Mouse (Mus musculus): ENCODE data around the gene Itgav. TPM values are rescaled to one million over a fixed set of nuclear protein-coding genes. Genes with fewer than 3 reads are reported as not detected.
"Not testable (repeated sequence)": the region's sequence is repeated elsewhere in the genome, so short reads cannot be mapped to it uniquely, and the experiment has no call there.

Itgav gene
- polyA plus RNA-seq, 1 experiment from 2014 or later: 76.1 TPM

- Histone ChIP-seq H3K27me3 (ENCODE audit: control insufficient read depth, insufficient read depth, low read length) (no peaks in the 10 kb centered on the region), H3K4me1 (ENCODE audit: control insufficient read depth, insufficient read depth, low read length) (no peaks in the 10 kb centered on the region), H3K9ac (replicated peaks; ENCODE audit: low read length) (no peak overlapping the region), H3K36me3 (replicated peaks; ENCODE audit: control insufficient read depth, insufficient read depth, low read depth, low read length) (no peaks in the 10 kb centered on the region), H3K4me3 (ENCODE audit: low read depth, low read length) (no peak overlapping the region), H3K4me2 (ENCODE audit: low read depth, low read length) (no peak overlapping the region), H3K27ac (replicated peaks; ENCODE audit: low read depth, low read length) (no peak overlapping the region), H3K9me3 (replicated peaks; ENCODE audit: control insufficient read depth, low read length) (no peaks in the 10 kb centered on the region)
- DNase-seq (ENCODE audit: low spot score): no peak
- ATAC-seq (replicated peaks; ENCODE audit: insufficient number of reproducible peaks, low FRiP score, low TSS enrichment, low read depth): no peak
- WGBS: 50% methylated on average over 1 of the region's 1 CpGs
Observed at GRCm38 (mm10) chr2:83699324-83699723, 24.9 kb upstream of the Itgav start.

DNA sequence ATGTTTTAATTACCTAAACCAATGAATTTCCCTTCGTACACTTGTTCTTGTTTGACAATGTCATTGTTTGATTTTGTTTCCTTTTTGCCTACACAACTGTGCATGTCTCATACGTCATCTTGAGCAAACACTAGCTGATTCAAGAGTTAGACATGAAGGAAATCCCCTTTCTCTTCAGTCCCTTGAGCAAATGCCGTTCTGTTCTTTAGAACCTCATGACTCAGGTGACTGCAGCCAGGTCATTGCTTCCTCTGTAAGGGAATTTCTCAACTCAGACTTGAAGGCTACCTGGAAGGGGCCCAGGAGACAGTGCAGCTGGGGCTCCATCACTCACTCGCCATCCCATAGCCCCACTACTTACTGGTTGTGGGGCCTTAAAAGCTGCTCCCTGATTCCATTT lies 23.5 kb upstream of the Itgav start:
- no peak for ATAC-seq (replicated peaks; ENCODE audit: insufficient number of reproducible peaks, low FRiP score, low TSS enrichment, low read depth)
- no peak overlapping the region for H3K9ac ChIP-seq (replicated peaks; ENCODE audit: low read length)
- H3K27ac ChIP-seq (replicated peaks; ENCODE audit: low read depth, low read length): no peak overlapping the region
- no peaks in the 10 kb centered on the region for H3K9me3 ChIP-seq (replicated peaks; ENCODE audit: control insufficient read depth, low read length)
- no peak for DNase-seq (ENCODE audit: low spot score)
- no peaks in the 10 kb centered on the region for H3K27me3 ChIP-seq (ENCODE audit: control insufficient read depth, insufficient read depth, low read length)
- WGBS: 78% methylated on average over 4 of the region's 4 CpGs
- no peaks in the 10 kb centered on the region for H3K4me1 ChIP-seq (ENCODE audit: control insufficient read depth, insufficient read depth, low read length)
- no peaks in the 10 kb centered on the region for H3K36me3 ChIP-seq (replicated peaks; ENCODE audit: control insufficient read depth, insufficient read depth, low read depth, low read length)
- H3K4me2 ChIP-seq (ENCODE audit: low read depth, low read length): no peak overlapping the region
- no peak overlapping the region for H3K4me3 ChIP-seq (ENCODE audit: low read depth, low read length)

- H3K4me3 ChIP-seq (ENCODE audit: low read depth, low read length): no peak overlapping the region
- DNase-seq (ENCODE audit: low spot score) (no peak), ATAC-seq (replicated peaks; ENCODE audit: insufficient number of reproducible peaks, low FRiP score, low TSS enrichment, low read depth) (no peak)
- H3K4me1 ChIP-seq (ENCODE audit: control insufficient read depth, insufficient read depth, low read length): no peaks in the 10 kb centered on the region
- no peaks in the 10 kb centered on the region for H3K9me3 ChIP-seq (replicated peaks; ENCODE audit: control insufficient read depth, low read length)
- H3K4me2 ChIP-seq (ENCODE audit: low read depth, low read length): no peak overlapping the region
- 90% methylated on average over 7 of the region's 7 CpGs for WGBS
- H3K27me3 ChIP-seq (ENCODE audit: control insufficient read depth, insufficient read depth, low read length): no peaks in the 10 kb centered on the region
- no peak overlapping the region for H3K27ac ChIP-seq (replicated peaks; ENCODE audit: low read depth, low read length)
- H3K36me3 ChIP-seq (replicated peaks; ENCODE audit: control insufficient read depth, insufficient read depth, low read depth, low read length): no peaks in the 10 kb centered on the region
- H3K9ac ChIP-seq (replicated peaks; ENCODE audit: low read length): no peak overlapping the region
Observed at GRCm38 (mm10) chr2:83702411-83702810, 21.8 kb upstream of the Itgav start.

GRCm38 (mm10) chr2:83705580-83706158 lies 18.5 kb upstream of the Itgav start:
- Histone ChIP-seq H3K36me3 (replicated peaks; ENCODE audit: control insufficient read depth, insufficient read depth, low read depth, low read length) (no peaks in the 10 kb centered on the region), H3K27ac (replicated peaks; ENCODE audit: low read depth, low read length) (no peak overlapping the region), H3K4me1 (ENCODE audit: control insufficient read depth, insufficient read depth, low read length) (no peaks in the 10 kb centered on the region), H3K9ac (replicated peaks; ENCODE audit: low read length) (no peak overlapping the region), H3K4me3 (ENCODE audit: low read depth, low read length) (no peak overlapping the region), H3K27me3 (ENCODE audit: control insufficient read depth, insufficient read depth, low read length) (no peaks in the 10 kb centered on the region), H3K4me2 (ENCODE audit: low read depth, low read length) (no peak overlapping the region), H3K9me3 (replicated peaks; ENCODE audit: control insufficient read depth, low read length) (no peaks in the 10 kb centered on the region)
- DNase-seq (ENCODE audit: low spot score): no peak
- no peak; the same call in 1 of the 2 replicates for ATAC-seq (replicated peaks; ENCODE audit: insufficient number of reproducible peaks, low FRiP score, low TSS enrichment, low read depth)
- WGBS: 67% methylated on average over 9 of the region's 9 CpGs

GRCm38 (mm10) chr2:83709896-83710524 lies 14.2 kb upstream of the Itgav start:
- no peak overlapping the region for H3K27ac ChIP-seq (replicated peaks; ENCODE audit: low read depth, low read length)
- no peak overlapping the region for H3K4me3 ChIP-seq (ENCODE audit: low read depth, low read length)
- no peak overlapping the region for H3K4me2 ChIP-seq (ENCODE audit: low read depth, low read length)
- H3K4me1 ChIP-seq (ENCODE audit: control insufficient read depth, insufficient read depth, low read length): no peaks in the 10 kb centered on the region
- DNase-seq (ENCODE audit: low spot score): no peak
- ATAC-seq (replicated peaks; ENCODE audit: insufficient number of reproducible peaks, low FRiP score, low TSS enrichment, low read depth): no peak
- no peaks in the 10 kb centered on the region for H3K9me3 ChIP-seq (replicated peaks; ENCODE audit: control insufficient read depth, low read length)
- no peaks in the 10 kb centered on the region for H3K36me3 ChIP-seq (replicated peaks; ENCODE audit: control insufficient read depth, insufficient read depth, low read depth, low read length)
- 59% methylated on average over 11 of the region's 11 CpGs for WGBS
- H3K9ac ChIP-seq (replicated peaks; ENCODE audit: low read length): no peak overlapping the region
- H3K27me3 ChIP-seq (ENCODE audit: control insufficient read depth, insufficient read depth, low read length): no peaks in the 10 kb centered on the region

DNA sequence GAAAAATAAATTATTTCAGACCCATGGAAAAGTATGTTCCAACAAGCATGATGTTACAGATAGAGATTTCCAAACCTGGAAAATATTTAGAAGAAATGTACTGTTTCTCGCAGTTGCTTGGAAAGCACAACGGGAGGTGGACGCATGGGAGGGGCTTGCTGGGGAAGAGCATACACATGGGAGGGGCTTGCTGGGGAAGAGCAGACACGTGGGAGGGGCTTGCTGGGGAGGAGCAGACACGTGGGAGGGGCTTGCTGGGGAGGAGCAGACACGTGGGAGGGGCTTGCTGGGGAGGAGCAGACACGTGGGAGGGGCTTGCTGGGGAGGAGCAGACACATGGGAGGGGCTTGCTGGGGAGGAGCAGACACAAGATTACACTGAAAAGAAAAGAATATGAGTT lies 10.9 kb upstream of the Itgav start:
- WGBS: 78% methylated on average over 7 of the region's 7 CpGs
- ATAC-seq (replicated peaks; ENCODE audit: insufficient number of reproducible peaks, low FRiP score, low TSS enrichment, low read depth); DNase-seq (ENCODE audit: low spot score): not testable (repeated sequence)

GRCm38 (mm10) chr2:83713946-83714345 lies 10.3 kb upstream of the Itgav start:
- H3K4me1 ChIP-seq (ENCODE audit: control insufficient read depth, insufficient read depth, low read length): no peaks in the 10 kb centered on the region
- no peaks in the 10 kb centered on the region for H3K36me3 ChIP-seq (replicated peaks; ENCODE audit: control insufficient read depth, insufficient read depth, low read depth, low read length)
- WGBS: 77% methylated on average over 5 of the region's 5 CpGs
- ATAC-seq (replicated peaks; ENCODE audit: insufficient number of reproducible peaks, low FRiP score, low TSS enrichment, low read depth) (no peak), DNase-seq (ENCODE audit: low spot score) (no peak)
- H3K9ac ChIP-seq (replicated peaks; ENCODE audit: low read length): no peak overlapping the region
- no peak overlapping the region for H3K4me3 ChIP-seq (ENCODE audit: low read depth, low read length)
- H3K27ac ChIP-seq (replicated peaks; ENCODE audit: low read depth, low read length): no peak overlapping the region
- H3K4me2 ChIP-seq (ENCODE audit: low read depth, low read length): no peak overlapping the region
- no peaks in the 10 kb centered on the region for H3K9me3 ChIP-seq (replicated peaks; ENCODE audit: control insufficient read depth, low read length)
- H3K27me3 ChIP-seq (ENCODE audit: control insufficient read depth, insufficient read depth, low read length): no peaks in the 10 kb centered on the region

More for the DNA sequence above, 10.9 kb upstream of the Itgav start:
- not testable (repeated sequence) for H3K4me2 ChIP-seq (ENCODE audit: low read depth, low read length); H3K27me3 ChIP-seq (ENCODE audit: control insufficient read depth, insufficient read depth, low read length); H3K9me3 ChIP-seq (replicated peaks; ENCODE audit: control insufficient read depth, low read length); H3K9ac ChIP-seq (replicated peaks; ENCODE audit: low read length); H3K4me3 ChIP-seq (ENCODE audit: low read depth, low read length); H3K36me3 ChIP-seq (replicated peaks; ENCODE audit: control insufficient read depth, insufficient read depth, low read depth, low read length); H3K4me1 ChIP-seq (ENCODE audit: control insufficient read depth, insufficient read depth, low read length); H3K27ac ChIP-seq (replicated peaks; ENCODE audit: low read depth, low read length)

DNA sequence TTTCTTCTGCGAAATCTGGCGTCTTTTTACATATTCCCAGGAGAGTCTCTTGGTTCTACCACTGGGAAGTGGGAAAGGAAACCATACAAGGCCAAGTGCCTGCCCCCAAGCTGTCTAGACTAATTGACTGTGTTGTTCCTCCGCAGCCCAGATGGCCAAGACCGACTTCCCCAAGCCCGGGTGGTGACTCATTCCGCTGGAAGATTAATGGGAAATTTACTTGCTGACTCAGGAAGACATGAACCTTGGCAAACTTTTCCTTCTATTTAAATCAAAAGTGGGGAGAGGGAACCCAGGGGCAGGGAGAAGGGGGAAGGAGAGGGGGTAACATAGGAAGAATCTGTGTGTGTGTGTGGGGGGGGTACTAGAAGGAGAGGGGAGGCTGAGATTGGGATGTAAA lies 9.4 kb upstream of the Itgav start:
- Histone ChIP-seq H3K27me3 (ENCODE audit: control insufficient read depth, insufficient read depth, low read length) (no peaks in the 10 kb centered on the region), H3K36me3 (replicated peaks; ENCODE audit: control insufficient read depth, insufficient read depth, low read depth, low read length) (no peaks in the 10 kb centered on the region), H3K4me1 (ENCODE audit: control insufficient read depth, insufficient read depth, low read length) (no peaks in the 10 kb centered on the region), H3K4me2 (ENCODE audit: low read depth, low read length) (no peak overlapping the region), H3K27ac (replicated peaks; ENCODE audit: low read depth, low read length) (no peak overlapping the region), H3K9me3 (replicated peaks; ENCODE audit: control insufficient read depth, low read length) (no peaks in the 10 kb centered on the region), H3K4me3 (ENCODE audit: low read depth, low read length) (no peak overlapping the region), H3K9ac (replicated peaks; ENCODE audit: low read length) (no peak overlapping the region)
- DNase-seq (ENCODE audit: low spot score) (peak; percentile 78), ATAC-seq (replicated peaks; ENCODE audit: insufficient number of reproducible peaks, low FRiP score, low TSS enrichment, low read depth) (peak; percentile 72; the same call in 1 of the 2 replicates)
- WGBS: 19% methylated on average over 6 of the region's 6 CpGs
